Comparison of ENCODE assay signal across 9 mouse cellular contexts in genomic region chr19:3684414-3684813, GRCm38 (mm10). TPM values are rescaled to one million over a fixed set of nuclear protein-coding genes. Genes with fewer than 3 reads are reported as not detected.
A peak's percentile ranks its signal among the peaks of the same experiment; 100 is the strongest.
DNase-seq lines count a peak whose midpoint lies in the region; ATAC-seq lines count a peak whose summit lies in the region.
"Had no signal": no experiment of that assay in that cellular context is flagged by ENCODE, and none has a peak within 500 bp of the region (broad histone marks: within the 10 kb centered on the region; RNA-seq: fewer than 3 reads in every experiment).

No protein-coding gene starts in this region.

- H3K4me3 ChIP-seq in heart, embryonic 13.5 days = peak overlapping the region; percentile 92
- no peak overlapping the region for H3K4me3 ChIP-seq in hindbrain, embryonic 15.5 days
- no peak overlapping the region for H3K4me3 ChIP-seq in midbrain, embryonic 14.5 days (replicated peaks; ENCODE audit: low read depth, low read length)

- H3K4me1 ChIP-seq in heart, embryonic 13.5 days = peaks cover 70% of the 10 kb centered on the region
- H3K4me1 ChIP-seq in hindbrain, embryonic 15.5 days (replicated peaks) = peaks cover 36% of the 10 kb centered on the region
- peaks cover 14% of the 10 kb centered on the region for H3K4me1 ChIP-seq in midbrain, embryonic 14.5 days (ENCODE audit: control insufficient read depth, insufficient read depth, low read length)

- H3K36me3 ChIP-seq in heart, embryonic 13.5 days = no peaks in the 10 kb centered on the region
- no peaks in the 10 kb centered on the region for H3K36me3 ChIP-seq in hindbrain, embryonic 15.5 days
- H3K36me3 ChIP-seq in midbrain, embryonic 14.5 days (ENCODE audit: control insufficient read depth, insufficient read depth, low read length) = no peaks in the 10 kb centered on the region

- H3K9ac ChIP-seq in heart, embryonic 13.5 days = peak overlapping the region; percentile 97
- no peak overlapping the region for H3K9ac ChIP-seq in hindbrain, embryonic 15.5 days
- no peak overlapping the region for H3K9ac ChIP-seq in midbrain, embryonic 14.5 days (replicated peaks; ENCODE audit: low read length)

- peak overlapping the region; percentile 90 for H3K4me2 ChIP-seq in heart, embryonic 13.5 days
- peak overlapping the region; percentile 95 for H3K4me2 ChIP-seq in hindbrain, embryonic 15.5 days
- peak overlapping the region; percentile 100 for H3K4me2 ChIP-seq in midbrain, embryonic 14.5 days (ENCODE audit: low read length)

- no peak for ATAC-seq in heart, embryonic 13.5 days (ENCODE audit: extremely low read depth, insufficient number of reproducible peaks, low FRiP score, low TSS enrichment)
- ATAC-seq in hindbrain, embryonic 15.5 days (ENCODE audit: low FRiP score, low read depth) = no peak
- no peak for ATAC-seq in midbrain, embryonic 14.5 days (ENCODE audit: low FRiP score, low TSS enrichment)
- ATAC-seq in megakaryocyte progenitor cell, adult 5-6 weeks (replicated peaks; ENCODE audit: poor library complexity) = no peak

- no peaks in the 10 kb centered on the region for H3K27me3 ChIP-seq in heart, embryonic 13.5 days (replicated peaks)
- peaks cover 15% of the 10 kb centered on the region; the same call in 1 of the 2 replicates for H3K27me3 ChIP-seq in hindbrain, embryonic 15.5 days
- peaks cover 9% of the 10 kb centered on the region for H3K27me3 ChIP-seq in midbrain, embryonic 14.5 days (ENCODE audit: control insufficient read depth, insufficient read depth, low read length)

- peak overlapping the region; percentile 84; the same call in 1 of the 2 replicates for H3K27ac ChIP-seq in heart, embryonic 13.5 days (replicated peaks)
- H3K27ac ChIP-seq in hindbrain, embryonic 15.5 days (replicated peaks) = peak overlapping the region; percentile 40; the same call in 1 of the 2 replicates
- 0 out of 2 replicates have a peak overlapping the region, but pooled peaks have one; percentile 17 for H3K27ac ChIP-seq in midbrain, embryonic 14.5 days (replicated peaks; ENCODE audit: low read depth, low read length)

- H3K9me3 ChIP-seq in heart, embryonic 13.5 days = no peaks in the 10 kb centered on the region
- no peaks in the 10 kb centered on the region for H3K9me3 ChIP-seq in hindbrain, embryonic 15.5 days
- H3K9me3 ChIP-seq in midbrain, embryonic 14.5 days (ENCODE audit: control insufficient read depth, low read length) = no peaks in the 10 kb centered on the region

- 31% methylated on average over 1 of the region's 1 CpGs for WGBS in heart, embryonic 13.5 days
- WGBS in hindbrain, embryonic 15.5 days = 29% methylated on average over 1 of the region's 1 CpGs
- WGBS in midbrain, embryonic 14.5 days = 19% methylated on average over 1 of the region's 1 CpGs

- no peak for DNase-seq in heart, postnatal 36 days
- DNase-seq in embryo, embryonic 11 days = peak; percentile 45
- DNase-seq in midbrain, embryonic 14.5 days = no peak
- DNase-seq in gastrocnemius, postnatal 25 days = no peak
- no peak for DNase-seq in thymus, postnatal 10 days (ENCODE audit: low spot score in 2 of 2)
- DNase-seq: adrenal gland, adult 8-10 months had no signal

- intact Hi-C loops in heart, postnatal 36 days (cut with DNase I) = loop anchor here (2.0 kb wide), 1 partner anchor 16 kb away; no protein-coding TSS in a partner anchor

RNA-seq across cellular contexts. Expression of gene Lrp5, which starts 1.9 kb away (rescaled TPM):
- polyA plus RNA-seq in heart, embryonic 13.5 days (2015; fragmentation: Nextera tagmentation; extraction: Ambion mirVana) = 2.9 and 3.3 TPM in 2 replicates
- total RNA-seq in heart, postnatal 36 days (2021) = 10 to 100 TPM; 51.3 to 60.3 TPM
- polyA plus RNA-seq in hindbrain, embryonic 15.5 days (2015; fragmentation: Nextera tagmentation; extraction: Ambion mirVana) = 1.4 TPM in 2 replicates
- polyA plus RNA-seq in midbrain, embryonic 14.5 days (2014; fragmentation: Nextera tagmentation; extraction: Ambion mirVana) = 1.1 and 1.3 TPM in 2 replicates
- 10 to 100 TPM; 24.6 to 28.2 TPM for total RNA-seq in gastrocnemius, postnatal 25 days (2021)
- total RNA-seq in megakaryocyte progenitor cell, adult 5-6 weeks (2015) = 20.3 and 22.4 TPM in 2 replicates
- total RNA-seq in megakaryocyte progenitor cell, adult 5-6 weeks (2017) = 17.3 and 20.4 TPM in 2 replicates

RNA-seq across cellular contexts. Expression of gene 1810055G02Rik, which starts 23.7 kb away (rescaled TPM):
- 24.1 and 26.2 TPM in 2 replicates for polyA plus RNA-seq in heart, embryonic 13.5 days (2015; fragmentation: Nextera tagmentation; extraction: Ambion mirVana)
- total RNA-seq in heart, postnatal 36 days (2021) = 1 to 10 TPM; 7.3 to 7.5 TPM
- polyA plus RNA-seq in hindbrain, embryonic 15.5 days (2015; fragmentation: Nextera tagmentation; extraction: Ambion mirVana) = 39.3 and 41.4 TPM in 2 replicates
- polyA plus RNA-seq in midbrain, embryonic 14.5 days (2014; fragmentation: Nextera tagmentation; extraction: Ambion mirVana) = 31.4 and 33.7 TPM in 2 replicates
- 10 to 100 TPM; 10.8 to 12.6 TPM for total RNA-seq in gastrocnemius, postnatal 25 days (2021)
- 12.5 and 12.8 TPM in 2 replicates for total RNA-seq in megakaryocyte progenitor cell, adult 5-6 weeks (2015)
- 6.0 and 7.1 TPM in 2 replicates for total RNA-seq in megakaryocyte progenitor cell, adult 5-6 weeks (2017)

Comparison
In these comparisons a context has a peak if more than half of its experiments do, and no peak if none do; other contexts are left out.
1. H3K27ac ChIP-seq: peak in every context shown above with its lines; median percentile 84 in heart, embryonic 13.5 days; 40 in hindbrain, embryonic 15.5 days; 17 in midbrain, embryonic 14.5 days.